Mouse (Mus musculus): Measurements from ENCODE around the gene Bak1.

Gene Bak1

GRCm38 (mm10) chr17:27048445-27049239, 19.8 kb upstream of the Bak1 start:
- no peak for DNase-seq

- no peak for DNase-seq
Observed at GRCm38 (mm10) chr17:27047762-27048444, 19.1 kb upstream of the Bak1 start.

- DNase-seq = no peak
Observed at GRCm38 (mm10) chr17:27045164-27045563, 16.4 kb upstream of the Bak1 start.

GRCm38 (mm10) chr17:27042840-27043239, 14.0 kb upstream of the Bak1 start:
- no peak for DNase-seq

- DNase-seq = no peak
Observed at GRCm38 (mm10) chr17:27041787-27042055, 12.9 kb upstream of the Bak1 start.

GRCm38 (mm10) chr17:27041046-27041786, 12.4 kb upstream of the Bak1 start:
- DNase-seq = no peak

GRCm38 (mm10) chr17:27040304-27041045, 11.7 kb upstream of the Bak1 start:
- DNase-seq = no peak

- DNase-seq = no peak
Observed at GRCm38 (mm10) chr17:27039432-27040102, 10.8 kb upstream of the Bak1 start.

- DNase-seq = no peak
Observed at GRCm38 (mm10) chr17:27038335-27039050, 9.7 kb upstream of the Bak1 start.

- DNase-seq = no peak
Observed at GRCm38 (mm10) chr17:27036465-27036864, 7.7 kb upstream of the Bak1 start.

GRCm38 (mm10) chr17:27032869-27033268, 4.1 kb upstream of the Bak1 start:
- no peak for DNase-seq

- DNase-seq = no peak
Observed at GRCm38 (mm10) chr17:27032328-27032727, 3.5 kb upstream of the Bak1 start.

- DNase-seq = no peak
Observed at GRCm38 (mm10) chr17:27030896-27031295, 2.1 kb upstream of the Bak1 start.

- no peak for DNase-seq
Observed at GRCm38 (mm10) chr17:27029431-27029830, 622 bp upstream of the Bak1 start.

GRCm38 (mm10) chr17:27028284-27028795, 469 bp downstream of the Bak1 start:
- DNase-seq = peak; percentile 91

GRCm38 (mm10) chr17:27027460-27028283, 1.1 kb downstream of the Bak1 start:
- DNase-seq = no peak

- DNase-seq = no peak
Observed at GRCm38 (mm10) chr17:27025951-27026350, 2.9 kb downstream of the Bak1 start.

- DNase-seq = no peak
Observed at GRCm38 (mm10) chr17:27025326-27025902, 3.4 kb downstream of the Bak1 start.

- DNase-seq = no peak
Observed at GRCm38 (mm10) chr17:27023342-27023741, 5.5 kb downstream of the Bak1 start.

GRCm38 (mm10) chr17:27021736-27022135, 7.1 kb downstream of the Bak1 start:
- no peak for DNase-seq

All from right cerebral cortex, adult 18-20 months (tissue).